Mouse (Mus musculus) ovary, postnatal 36 days (tissue): ENCODE measurements around the gene Mia2.
A peak's percentile ranks its signal among the peaks of the same experiment; 100 is the strongest.
"Not testable (repeated sequence)": the region's sequence is repeated elsewhere in the genome, so short reads cannot be mapped to it uniquely, and the experiment has no call there.

Source experiments
- DNase-seq: peaks from one replicate; pipeline ENCODE4 v3.0.0; 2022; ENCODE audit warnings: low spot score, mixed read lengths

The Mia2 gene

DNA sequence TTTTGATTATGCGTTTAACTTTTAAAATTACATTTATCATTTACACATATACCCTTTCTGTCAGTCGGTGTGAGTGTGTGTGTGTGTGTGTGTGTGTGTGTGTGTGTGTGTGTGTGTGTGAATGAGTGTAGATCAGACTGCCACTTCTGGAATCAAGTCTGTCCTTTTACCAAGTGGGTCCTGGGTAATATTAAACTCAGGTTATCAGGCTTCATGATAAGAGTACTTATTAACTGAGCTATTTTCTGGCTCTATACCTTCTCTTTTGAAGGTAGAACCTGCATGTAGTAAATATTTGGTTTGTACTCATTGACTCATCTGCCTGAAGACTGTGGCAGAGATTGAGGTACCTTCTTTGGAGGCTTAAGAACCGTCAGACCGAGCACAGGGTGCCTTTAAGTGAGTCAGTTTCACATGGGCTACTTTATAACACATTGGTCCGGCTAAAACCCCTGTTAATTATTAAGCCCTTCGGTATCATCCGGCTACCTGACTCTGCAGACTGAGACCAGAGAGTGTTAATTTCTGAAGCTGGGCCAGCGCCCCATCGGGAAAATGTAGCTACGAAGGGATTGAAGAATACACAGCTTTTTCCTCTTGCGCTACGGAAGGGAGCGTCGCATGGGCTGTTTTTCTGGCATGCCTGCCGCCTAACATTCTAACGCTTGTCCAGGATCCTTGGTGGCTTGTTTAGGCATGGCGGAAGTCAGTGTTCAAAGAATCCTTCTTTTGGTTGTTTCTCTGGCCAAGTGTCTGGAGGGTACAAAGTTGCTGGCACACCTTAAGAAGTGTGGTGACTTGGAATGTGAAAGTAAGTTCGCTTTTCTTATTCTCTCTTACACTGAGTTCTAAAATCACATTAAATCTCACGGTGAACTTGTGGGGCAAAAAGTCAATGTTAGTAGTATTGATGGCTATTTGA lies at the start of gene Mia2:
Gene Mia2 (plus strand): TSS at position 696 of the 922 bp plus-strand sequence.
- DNase-seq, result no peak

DNA sequence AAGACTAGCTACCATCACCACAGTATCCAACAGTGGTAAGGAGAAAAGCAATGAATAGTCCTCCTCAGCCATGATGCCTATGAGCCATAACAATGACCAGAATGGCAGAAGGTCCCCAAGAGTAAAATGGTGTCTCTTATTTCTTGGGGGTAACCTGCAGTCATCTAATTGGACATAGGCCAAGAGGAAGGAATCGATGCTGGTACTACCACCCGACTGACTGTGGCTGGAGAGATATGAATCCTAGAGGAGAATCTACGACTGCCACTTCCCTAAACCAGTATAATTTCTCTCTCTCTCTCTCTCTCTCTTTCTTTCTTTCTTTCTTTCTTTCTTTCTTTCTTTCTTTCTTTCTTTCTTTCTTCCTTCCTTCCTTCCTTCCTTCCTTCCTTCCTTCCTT lies 43.1 kb upstream of the Mia2 start:
- DNase-seq, result no peak

DNA sequence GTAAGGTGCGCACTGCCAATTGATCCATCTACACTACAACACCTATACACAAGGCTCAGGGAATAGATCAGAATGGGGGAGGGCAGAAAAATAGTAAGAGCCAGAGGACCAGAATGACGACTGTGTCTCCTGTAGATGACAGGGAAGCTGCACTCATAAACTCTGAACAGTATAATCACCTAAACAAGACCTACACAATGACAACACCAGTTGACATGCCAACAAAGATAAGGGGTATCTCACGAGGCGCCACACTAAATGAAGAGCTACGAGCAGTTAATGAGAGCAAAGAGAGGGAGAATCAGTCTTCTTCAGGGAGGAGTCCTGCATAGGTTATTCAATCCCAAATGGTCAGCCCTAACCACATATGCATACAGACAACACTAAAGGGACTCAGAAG lies 42.4 kb upstream of the Mia2 start:
- DNase-seq, result no peak

DNA sequence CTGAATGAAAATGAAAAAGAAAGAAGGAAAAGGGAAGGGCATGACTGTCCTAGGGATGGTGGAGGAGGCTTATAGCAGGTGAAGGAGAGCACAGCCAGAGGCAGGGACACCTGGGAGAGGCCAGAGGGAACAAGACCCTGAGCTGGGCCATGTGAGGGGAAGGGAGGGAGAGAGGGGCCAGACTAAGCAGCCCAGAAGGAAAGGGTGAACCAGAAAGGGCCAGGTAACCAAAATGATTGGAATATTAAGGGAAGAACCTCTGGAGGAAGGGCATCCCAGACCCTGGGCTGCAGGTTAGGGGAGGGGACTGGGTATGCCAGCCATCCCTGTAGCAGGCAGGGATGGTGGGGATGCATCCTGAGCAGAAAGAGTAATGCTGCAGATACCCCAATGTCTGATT lies 41.6 kb upstream of the Mia2 start:
- DNase-seq, result no peak

DNA sequence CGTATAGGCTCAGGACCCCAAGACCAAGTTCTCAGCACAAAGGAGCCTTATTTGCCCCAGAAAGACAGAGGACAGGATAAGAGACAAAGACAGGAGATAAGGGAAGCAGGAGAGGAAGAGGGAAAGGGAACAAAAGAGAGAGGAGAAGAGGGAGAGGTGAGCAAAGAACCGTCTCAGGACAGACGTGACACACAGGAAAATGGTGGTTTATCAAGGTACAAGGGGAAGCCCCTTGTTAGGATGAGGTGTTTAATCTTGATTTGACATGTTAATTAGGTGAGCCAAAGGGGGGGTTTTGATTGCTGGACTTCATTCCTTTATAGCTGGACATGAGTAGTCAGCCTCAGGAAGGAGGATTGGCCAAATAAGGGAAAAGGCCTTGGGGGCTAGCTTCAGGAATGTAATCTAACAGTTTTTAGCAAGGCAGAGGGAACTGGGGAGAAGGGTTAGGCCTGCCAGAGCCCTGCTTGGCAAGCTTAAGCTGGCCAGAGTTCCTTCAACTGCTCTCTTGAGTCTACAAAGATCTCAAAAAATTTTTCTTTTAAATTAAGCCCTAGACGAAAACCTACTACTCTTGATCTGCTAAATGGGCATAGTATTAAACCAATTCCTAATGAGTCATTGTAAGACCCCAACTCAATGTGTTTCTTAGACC lies 40.3 kb upstream of the Mia2 start:
- DNase-seq, result peak; percentile 24

DNA sequence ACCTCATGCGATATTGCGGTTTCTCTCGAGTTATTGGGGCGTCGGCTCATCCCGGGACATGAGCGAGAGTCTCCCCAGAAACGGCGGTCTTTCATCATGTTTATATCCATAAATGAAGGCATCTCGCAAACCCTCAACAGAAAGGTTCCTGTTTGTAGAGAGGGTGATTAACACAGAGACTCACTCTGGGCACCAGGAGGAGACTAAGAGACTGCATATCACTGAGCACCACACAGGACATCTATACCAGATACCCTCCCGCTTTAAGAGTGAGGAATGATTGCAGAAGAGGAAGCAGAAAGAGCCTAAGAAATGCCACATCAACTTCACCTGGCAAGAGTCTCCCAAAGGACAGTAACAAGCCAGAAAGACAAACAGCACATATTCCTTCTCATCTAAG lies 39.4 kb upstream of the Mia2 start:
- DNase-seq, result no peak

DNA sequence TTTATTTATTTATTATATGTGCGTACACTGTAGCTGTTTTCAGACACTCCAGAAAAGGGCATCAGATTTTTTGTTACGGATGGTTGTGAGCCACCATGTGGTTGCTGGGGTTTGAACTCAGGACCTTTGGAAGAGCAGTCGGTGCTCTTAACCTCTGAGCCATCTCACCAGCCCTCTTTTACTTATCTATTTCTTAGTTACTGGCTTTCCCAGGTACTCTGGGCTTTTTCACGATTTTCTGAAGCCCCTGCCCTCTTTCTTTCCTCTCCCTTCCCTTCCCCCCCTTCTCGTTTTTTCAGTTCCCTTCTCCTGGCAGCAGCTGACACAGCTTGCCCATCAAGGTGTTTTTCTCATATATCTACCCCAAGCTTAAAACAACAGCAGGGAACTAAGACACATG lies 37.4 kb upstream of the Mia2 start:
- DNase-seq, result not testable (repeated sequence)

DNA sequence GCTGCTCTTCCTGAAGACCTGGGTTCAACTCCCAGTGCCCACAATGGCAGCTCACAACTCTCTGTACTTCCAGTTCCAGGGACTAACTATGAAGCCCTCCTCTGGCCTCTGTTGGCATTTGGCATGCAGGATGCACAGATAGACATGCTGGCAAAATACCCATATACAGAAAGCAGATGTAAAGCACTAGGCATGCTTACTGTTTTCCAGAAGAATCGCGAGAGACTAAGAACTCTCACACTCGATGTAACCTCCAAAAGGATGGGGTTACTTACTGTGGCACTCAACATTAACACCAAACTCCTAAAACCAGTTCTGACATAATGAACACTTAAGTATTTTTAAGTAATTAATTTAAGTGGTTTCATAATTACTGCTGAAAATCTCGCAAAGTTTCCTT lies 35.3 kb upstream of the Mia2 start:
- DNase-seq, result no peak

DNA sequence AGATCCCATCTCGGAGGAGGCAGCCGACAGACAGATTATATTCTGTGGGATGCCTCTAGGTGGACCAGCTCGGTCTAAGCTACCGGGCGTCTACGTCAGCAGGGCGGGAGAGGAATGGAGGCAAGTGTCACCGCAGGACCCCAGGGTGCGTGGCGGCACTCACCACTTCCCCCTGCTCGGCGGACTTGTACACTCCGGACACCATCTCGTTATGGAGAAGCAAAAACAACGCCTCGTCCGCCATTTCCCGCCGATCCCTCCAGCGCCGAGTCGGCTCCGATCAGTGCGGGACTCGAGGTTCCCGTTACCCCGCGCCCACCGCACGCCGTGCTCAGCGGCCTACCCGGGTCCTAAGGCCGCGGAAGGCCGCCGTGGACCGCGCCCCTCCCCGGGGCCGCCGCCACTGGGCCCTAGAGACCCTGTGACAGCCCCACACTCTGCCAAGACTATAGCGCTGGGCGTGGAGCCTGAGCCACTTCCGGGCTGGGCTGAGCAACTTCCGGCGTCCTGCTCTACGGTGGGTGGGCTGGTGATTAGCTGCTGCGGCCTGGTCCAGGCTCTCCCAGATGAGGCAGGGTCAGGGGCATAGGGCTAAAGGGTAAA lies 34.5 kb upstream of the Mia2 start, which contains the start of gene Trappc6b:
Gene Trappc6b (minus strand): TSS at position 480 of the 603 bp plus-strand sequence.
- DNase-seq, result peak; percentile 78

DNA sequence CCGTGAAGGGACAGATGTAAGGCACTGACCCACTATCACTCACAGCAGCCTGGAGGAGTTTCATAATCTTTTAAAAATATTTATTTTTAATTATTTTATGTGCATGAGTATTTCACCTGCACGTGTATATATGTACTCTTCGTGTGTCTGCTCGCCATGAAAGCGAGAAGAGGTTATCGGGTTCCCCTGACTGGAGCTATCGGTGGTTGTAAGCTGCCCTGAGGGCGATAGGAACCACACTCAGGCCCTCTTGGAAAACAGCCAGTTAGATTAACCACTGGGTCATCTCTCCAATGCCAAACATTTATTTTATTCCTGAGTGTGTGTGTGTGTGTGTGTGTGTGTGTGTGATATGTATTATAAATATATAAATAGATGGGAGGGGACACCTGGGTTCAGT lies 30.8 kb upstream of the Mia2 start:
- no peak for DNase-seq

DNA sequence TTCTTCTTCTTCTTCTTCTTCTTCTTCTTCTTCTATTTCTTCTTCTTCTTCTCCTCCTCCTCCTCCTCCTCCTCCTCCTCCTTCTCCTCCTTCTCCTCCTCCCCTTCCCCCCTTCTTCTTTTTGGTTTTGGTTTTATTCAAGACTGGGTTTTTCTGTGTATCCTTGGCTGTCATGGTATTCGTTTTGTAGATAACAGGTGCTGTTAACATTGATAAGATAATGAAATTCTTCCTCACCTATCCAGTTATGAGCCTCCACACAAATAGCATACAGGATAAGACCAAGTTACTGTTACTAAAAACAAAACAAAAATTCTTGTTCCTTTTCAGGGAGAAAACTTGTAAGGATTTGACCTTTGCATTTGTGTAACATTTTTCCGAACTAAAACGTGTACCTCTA lies 29.8 kb upstream of the Mia2 start:
- DNase-seq, result no peak

DNA sequence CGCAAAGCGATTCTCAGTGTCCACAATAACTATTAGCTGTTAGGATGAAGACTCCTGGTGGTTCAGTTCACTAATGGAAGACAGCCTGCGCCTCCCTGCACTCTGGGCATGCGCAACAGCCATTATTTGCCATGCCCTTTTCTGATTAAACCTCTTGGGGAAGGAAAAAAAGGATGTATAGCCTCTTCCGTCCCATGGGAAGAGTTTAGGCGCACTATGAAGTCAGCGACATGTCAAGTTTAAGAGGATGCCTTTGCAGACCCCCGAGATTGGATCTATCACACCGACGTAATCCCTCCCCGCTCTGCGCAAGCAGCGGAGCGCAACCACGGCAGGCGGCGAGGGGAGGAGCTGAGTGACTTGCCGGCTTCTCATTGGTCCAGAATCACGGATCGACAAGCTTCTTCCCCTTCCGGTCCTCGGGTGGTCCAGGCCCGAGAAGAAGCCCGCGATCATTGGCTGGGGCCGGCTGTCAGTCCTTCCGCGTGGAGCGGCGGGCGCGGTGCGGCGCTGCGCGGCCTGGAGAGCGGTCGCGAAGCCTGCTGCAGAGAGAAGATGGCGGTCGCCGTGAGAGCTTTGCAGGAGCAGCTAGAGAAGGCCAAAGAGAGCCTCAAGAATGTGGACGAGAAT lies 29.0 kb upstream of the Mia2 start, which contains the start of gene Pnn:
Gene Pnn (plus strand): TSS at position 437 of the 630 bp plus-strand sequence.
- DNase-seq, result peak; percentile 96

DNA sequence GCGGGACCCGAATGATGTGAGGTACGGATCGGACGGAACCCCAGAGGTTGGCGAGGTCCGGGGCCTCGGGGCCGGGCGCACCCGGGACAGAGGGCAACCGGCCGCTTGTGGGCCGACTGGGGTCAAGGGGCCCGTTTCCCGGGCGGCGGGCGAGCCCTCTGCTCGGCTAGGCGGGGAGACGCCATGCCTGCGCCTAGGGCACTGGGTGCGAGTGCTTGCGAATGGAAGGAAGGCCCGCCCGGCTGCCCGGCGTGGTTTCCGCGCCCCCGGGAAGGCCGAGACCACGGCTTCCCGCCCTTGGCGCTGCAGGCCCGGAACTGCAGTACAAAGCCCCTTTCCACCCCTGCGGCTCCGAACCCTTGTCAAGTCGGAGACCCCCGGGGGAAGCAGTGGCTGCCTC lies 28.5 kb upstream of the Mia2 start:
- no peak for DNase-seq

DNA sequence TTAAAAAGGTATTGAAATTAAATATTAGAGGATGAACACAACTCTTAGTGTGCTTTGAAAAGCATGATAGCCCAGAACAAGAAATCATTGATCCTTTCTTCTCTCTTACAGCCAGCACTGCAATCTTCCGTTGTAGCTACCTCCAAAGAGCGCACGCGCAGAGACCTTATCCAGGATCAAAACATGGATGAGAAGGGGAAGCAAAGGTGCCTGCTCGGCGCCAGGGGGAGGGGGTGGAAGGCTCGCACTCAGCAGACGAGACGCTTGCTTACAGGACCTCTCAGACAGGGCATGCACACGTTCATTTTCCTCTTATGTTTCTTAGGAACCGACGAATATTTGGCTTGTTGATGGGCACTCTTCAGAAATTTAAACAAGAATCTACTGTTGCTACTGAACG lies 26.8 kb upstream of the Mia2 start:
- no peak for DNase-seq

DNA sequence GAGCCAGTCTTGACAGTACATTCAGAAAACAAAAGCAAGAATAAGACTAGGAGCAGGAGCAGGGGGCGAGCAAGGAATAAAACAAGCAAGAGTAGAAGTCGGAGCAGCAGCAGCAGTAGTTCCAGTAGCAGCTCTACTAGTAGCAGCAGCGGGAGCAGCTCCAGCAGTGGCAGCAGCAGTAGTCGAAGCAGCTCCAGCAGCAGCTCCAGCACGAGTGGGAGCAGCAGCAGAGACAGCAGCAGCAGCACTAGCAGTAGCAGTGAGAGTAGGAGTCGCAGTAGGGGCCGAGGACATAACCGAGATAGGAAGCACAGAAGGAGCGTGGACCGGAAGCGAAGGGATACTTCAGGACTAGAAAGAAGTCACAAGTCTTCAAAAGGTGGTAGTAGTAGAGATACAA lies 23.3 kb upstream of the Mia2 start:
- DNase-seq, result no peak

DNA sequence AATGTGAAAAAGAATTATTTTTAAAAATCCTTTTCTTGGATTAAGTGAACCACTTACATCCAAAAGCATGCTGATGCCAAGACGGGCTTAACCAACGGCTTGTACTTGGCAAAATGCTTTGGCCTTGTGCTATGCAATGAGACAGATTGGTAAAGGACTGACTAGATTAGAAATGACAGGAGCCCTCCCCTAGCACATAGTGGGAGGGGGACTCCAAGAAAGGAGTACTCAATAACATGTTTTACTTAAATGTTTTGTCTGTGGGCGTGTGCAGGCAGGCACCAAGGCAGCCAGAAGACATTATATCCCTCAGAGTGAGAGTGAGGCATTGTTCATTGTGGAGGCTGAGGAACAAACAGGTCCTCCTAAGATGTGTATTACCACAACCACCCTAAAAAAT lies 21.5 kb upstream of the Mia2 start:
- DNase-seq, result no peak

DNA sequence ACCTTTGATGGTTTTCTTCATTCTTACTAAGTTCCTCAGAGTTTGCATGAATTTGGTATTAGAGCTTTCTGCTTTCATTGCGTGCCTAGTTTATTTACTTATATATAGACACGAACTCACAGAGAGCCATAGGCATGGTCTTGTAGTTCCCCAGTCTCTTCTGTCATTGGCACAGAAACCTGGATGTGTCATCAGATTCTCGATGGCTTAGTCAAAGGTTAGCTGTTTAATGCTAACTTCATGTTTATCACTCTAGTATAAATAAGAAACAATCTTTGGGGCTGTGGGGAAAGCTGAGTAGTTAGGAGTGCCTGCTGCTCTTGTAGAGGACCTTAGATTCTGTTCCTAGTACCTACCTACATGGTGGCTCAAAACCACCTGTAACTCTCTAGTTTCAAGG lies 18.6 kb upstream of the Mia2 start:
- DNase-seq, result no peak

DNA sequence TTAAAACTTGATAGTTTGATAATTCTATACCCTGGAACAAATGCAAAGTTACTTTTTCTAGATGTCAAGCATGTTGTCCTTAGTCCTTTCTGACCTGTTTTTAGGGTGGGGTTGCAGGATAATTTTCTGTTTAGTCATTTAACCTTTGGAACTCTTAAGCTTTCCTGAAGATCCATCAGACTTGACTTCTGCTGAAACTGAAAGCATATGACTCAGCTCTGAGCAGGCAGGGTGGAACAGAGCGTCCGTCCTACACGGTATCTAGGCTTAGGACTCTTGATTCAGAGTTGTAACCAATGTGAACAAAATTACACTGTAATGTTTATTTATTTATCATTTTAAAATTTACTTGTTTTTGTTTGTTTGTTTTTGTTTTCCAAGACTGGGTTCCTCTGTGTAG lies 17.7 kb upstream of the Mia2 start:
- no peak for DNase-seq

DNA sequence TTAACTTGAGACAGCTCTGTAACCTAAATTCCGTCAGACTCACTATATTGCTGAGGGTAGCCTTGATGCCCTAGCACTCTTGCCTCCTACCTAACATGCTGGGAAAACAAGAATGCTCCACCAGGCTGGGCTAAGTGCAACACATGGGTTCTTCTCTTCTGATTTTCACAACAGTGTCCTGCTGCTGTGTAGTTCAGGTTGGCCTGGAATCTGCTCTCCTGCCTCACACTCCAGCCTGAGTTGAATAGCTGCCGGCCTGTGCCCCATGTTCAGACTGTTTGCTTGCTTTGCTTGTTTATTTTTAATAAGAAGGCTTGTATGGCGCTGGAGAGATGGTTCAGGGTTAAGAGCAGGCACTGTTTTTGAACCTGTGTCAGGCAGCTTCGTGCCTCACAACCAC lies 15.1 kb upstream of the Mia2 start:
- DNase-seq, result no peak

DNA sequence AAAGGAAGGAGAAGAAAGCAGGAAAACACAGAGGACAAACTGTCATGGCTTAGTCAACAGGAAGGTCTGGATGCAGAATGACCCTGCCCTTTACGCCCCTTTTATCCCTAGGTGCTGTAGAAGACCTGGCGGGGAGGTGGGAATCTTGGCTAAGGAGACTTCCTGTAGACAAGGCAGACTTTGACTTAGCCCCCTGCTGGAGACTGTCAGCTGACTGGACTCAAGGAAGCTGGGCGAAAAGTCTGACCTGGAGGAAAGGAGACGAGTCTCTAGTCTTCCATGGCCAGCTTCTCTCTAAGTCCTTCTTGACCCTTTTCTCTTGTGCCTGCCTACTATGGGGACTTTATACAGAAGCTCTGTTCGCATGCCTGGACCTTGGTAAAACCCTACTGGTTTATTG lies 11.2 kb upstream of the Mia2 start:
- DNase-seq, result no peak

DNA sequence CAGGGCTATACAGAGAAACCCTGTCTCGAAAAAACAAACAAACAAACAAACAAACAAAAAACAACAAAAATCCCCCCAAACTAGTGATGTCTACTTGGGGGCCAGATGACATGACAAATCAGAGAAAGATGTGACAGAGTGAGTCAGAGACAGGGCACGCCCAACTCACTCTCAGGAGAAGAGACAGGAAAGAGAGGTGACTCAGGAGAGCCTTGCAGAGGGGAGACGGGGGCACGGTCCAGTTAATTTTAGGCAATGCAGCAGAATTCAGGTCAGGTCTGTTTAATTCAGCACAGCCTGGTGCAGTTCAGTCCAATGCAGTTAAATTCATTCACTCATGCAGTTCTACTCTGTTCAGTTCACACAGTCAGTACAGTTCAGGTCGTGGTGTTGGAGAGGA lies 9.4 kb upstream of the Mia2 start:
- no peak for DNase-seq

DNA sequence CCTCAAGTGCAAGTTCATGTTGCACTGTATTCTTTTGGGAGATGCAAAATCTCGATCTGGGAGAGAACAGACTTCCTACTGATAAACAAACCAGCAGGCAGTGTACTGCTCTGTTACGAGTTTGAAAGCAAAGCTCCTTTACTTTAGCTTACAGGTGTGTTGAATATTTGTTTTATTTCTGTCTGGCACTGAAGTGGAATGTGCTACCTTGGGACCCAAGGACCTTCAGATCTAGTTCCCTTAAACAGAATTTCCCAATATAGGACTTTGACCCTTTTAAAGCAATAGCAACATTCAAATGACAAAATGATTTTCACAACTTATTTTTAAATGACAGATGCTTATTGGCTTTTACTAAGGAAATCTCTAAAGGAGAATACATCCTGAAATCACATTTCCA lies 2.1 kb upstream of the Mia2 start:
- no peak for DNase-seq

DNA sequence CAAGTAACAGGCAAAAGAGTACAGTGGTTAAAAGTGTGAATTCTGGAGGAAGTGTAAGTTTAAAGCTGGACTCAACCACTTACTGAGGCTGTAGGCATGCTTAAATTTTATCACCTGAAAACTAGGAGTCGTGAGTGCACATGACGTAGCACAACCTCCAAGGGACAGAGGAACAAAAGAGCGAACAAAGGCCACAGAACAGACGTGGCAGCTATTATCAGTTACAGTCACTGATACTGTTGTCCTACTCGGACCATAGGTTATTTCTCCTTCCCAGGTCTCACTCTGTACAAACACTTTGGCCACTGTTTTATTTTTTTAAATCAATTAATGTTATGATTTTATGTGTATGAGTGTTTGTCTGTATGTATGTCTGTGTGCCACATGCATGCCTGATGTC lies 9.2 kb downstream of the Mia2 start:
- no peak for DNase-seq
